Mouse (Mus musculus): ENCODE measurements around the gene Tgm6. TPM values are rescaled to one million over a fixed set of nuclear protein-coding genes. Genes with fewer than 3 reads are reported as not detected.

Tgm6 gene
- not detected for polyA plus RNA-seq (2017; shearing (Covaris generic))

GRCm38 (mm10) chr2:130112116-130112515, at the start of gene Tgm6:
Tgm6 (plus strand) TSS chr2:130112416.

DNA sequence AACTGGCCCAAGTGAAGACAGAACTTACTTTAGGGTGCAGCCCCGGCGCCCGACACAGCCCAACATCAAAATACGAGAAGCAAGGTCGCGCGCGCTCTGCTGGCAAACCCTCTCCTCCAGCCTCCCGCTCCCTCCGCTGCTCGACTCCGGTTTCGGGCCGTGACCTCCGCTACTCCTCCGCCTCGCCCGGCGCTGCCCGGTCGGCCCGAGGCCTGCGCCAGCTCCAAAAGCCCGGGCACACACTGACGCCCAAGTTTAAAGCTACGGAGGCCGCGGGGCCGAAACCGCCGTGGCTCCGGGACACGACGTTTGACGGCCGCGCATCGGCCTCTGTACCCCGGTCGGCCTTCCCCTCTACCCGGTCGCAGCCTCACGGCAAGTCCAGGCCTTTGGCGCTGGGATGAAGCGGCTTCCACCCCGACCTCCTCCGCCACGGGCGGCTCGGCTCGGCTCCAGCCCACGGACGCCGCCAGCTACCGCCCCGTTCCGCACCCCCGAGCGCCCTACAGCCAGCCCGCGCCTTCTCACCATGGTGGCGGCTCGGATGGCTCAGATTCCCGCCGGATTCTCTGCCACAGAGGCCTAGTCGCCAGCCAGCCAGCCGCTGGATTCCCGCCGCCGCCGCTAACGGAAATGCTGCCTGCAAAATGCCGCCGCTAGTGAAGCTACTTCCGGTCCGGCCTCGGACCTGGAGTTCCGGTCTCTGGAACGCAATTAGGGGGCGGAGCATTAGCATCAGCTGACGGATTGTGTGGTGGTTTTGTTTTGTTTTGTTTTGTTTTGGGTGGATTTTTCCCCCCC, 66.7 kb downstream of the Tgm6 start, which contains the start of gene Snrpb:
Snrpb (minus strand) TSS at position 698 of the 801 bp plus-strand sequence.

DNA sequence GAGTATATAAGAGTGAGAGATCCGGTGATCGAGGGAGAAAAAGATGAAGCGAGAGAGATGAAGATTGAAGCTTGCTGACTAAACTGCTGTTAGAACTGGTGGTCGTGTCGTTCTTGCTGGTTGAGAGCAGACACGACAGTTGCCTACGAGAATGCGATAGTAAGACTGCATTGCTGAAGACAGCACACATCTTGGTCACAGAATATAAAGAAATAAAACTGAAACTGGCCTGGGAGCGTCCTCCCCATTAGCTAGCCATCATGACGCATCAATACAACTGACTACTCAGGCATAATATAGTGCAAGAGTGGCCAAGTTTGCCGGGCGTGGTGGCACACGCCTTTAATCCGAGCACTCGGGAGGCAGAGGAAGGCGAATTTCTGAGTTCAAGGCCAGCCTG, 82.7 kb downstream of the Tgm6 start, which contains the start of gene Tmc2:
Tmc2 (plus strand) TSS at position 301 of the 400 bp plus-strand sequence.

Other genes starting within 250 kb of the Tgm6 start
- gene Tgm3, start 100.1 kb upstream of the Tgm6 start, polyA plus RNA-seq (2017; shearing (Covaris generic)), result not detected
- gene Snrpb, start 67.0 kb downstream of the Tgm6 start, polyA plus RNA-seq (2017; shearing (Covaris generic)), result 349 TPM
- gene Tmc2, start 82.8 kb downstream of the Tgm6 start, polyA plus RNA-seq (2017; shearing (Covaris generic)), result not detected
- 360 TPM for gene Nop56, start 162.0 kb downstream of the Tgm6 start, polyA plus RNA-seq (2017; shearing (Covaris generic))
- 118 TPM for gene Idh3b, start 172.1 kb downstream of the Tgm6 start, polyA plus RNA-seq (2017; shearing (Covaris generic))
- gene Ebf4, start 182.8 kb downstream of the Tgm6 start, polyA plus RNA-seq (2017; shearing (Covaris generic)), result not detected

All from effector memory CD4-positive, alpha-beta T cell, adult 5 months (primary cell).